Mouse (Mus musculus): Measurements from ENCODE around the gene Cyp8b1. TPM values are rescaled to one million over a fixed set of nuclear protein-coding genes. Genes with fewer than 3 reads are reported as not detected.

The Cyp8b1 gene
- polyA plus RNA-seq, 1 experiment = 0.14 TPM

DNA sequence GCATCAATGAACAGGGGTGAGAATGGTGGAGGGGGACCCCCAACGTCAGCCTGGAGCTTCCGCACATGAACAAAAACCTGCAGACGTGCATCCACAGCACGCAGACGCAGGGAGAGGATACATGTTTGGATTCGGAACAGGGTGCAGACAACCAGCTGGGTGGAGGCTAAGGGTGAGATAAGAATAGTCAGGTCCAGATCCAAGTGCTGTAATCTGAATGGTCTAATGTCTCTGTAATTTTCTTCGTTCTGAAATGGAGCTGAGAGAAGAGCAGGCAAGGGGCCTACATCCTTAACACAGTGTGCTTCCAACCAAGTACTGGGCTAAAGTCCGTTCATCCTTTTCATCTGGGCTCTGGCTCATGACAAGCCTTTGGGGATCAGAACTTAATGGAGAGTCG, 24.8 kb downstream of the Cyp8b1 start:
- no peak for DNase-seq (ENCODE audit: low spot score)

DNA sequence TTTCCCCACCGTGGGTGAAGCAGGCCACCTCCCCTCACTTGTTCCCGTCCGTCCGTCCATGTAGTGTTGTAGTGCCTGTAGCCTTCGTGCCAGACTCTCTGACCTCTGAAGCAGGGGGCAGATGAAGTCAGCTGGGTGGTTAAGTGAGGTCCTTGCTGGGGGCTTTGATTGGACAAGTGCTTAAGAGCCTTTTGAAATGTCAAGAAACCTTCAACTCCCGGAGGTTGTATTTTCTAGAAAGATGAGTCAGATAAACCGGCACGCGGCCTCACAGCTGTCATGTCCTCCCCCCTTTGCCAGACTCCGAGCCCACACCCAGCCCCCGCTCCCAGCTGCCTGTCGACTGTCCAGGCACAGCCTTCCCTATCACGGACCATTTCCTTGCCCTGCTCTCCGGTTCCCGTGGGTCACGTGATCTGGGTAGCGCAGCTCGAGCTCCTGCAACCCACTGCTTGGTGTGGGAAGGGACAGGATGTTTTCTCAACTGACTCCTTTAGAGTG, 25.6 kb downstream of the Cyp8b1 start:
- DNase-seq (ENCODE audit: low spot score) = peak; percentile 42

DNA sequence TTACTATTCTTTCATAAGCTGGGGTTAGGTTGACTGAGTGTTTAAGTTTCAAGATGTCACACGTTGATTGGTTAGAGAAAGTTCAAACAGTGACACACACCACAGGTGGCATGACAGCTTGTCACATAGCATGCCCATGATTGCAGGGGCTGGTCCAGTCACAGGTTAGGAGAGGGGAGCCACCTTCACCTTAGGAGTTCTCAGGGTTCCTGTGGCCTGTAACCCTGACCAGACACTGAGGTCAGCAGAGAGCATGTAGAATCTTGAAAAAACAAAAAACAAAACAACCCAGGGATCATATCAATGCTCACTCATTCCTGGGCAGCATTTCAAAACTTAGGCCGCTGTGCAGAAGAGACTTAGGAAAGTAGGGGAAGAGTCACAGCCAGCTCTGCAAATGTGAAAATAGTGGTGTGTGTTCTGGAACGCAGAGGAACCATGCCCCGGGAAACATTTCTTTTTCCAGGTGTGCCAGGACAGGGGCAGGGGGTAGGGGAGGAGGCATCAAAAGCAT, 26.1 kb downstream of the Cyp8b1 start:
- peak; percentile 28 for DNase-seq (ENCODE audit: low spot score)

DNA sequence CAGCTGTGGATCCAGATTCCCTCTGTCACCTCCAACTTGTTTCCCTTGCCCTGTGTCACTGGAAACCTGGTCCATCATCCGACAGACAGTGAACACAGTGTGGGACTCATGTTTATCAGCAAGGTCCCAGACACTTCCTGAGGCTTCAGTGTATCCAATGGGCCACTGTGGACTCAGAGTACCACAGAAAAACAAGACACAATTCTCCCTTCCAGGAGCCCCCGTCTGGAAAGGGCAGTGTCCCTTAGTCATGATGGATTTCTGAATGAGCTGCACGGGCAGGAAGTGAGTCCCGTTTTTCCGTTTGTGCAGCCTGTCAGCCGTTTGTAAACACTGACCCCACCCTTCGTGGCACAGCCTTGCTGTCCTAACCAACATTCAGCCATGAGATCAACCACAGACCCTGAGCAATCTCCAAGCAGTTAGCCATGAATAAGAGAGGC, 34.1 kb downstream of the Cyp8b1 start:
- DNase-seq (ENCODE audit: low spot score) = no peak

DNA sequence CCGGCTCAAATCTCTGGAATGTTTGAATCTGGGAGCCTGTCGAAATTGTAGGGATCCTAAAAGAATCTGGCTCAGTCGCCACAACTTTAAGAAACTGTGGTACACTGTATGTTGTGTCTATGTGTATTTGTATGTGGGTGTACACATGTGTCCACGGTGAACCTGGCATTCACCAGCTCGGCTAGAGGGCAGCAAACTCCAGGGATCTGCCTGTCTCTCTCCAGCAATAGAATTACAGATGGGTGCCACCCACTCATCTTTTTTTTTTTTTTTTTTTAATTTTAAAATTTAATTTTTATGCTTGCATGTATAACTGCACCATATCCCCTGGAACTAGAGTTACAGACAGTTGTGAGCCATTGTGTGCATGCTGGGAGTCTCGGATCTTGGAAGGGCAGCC, 34.8 kb downstream of the Cyp8b1 start:
- DNase-seq (ENCODE audit: low spot score) = no peak

DNA sequence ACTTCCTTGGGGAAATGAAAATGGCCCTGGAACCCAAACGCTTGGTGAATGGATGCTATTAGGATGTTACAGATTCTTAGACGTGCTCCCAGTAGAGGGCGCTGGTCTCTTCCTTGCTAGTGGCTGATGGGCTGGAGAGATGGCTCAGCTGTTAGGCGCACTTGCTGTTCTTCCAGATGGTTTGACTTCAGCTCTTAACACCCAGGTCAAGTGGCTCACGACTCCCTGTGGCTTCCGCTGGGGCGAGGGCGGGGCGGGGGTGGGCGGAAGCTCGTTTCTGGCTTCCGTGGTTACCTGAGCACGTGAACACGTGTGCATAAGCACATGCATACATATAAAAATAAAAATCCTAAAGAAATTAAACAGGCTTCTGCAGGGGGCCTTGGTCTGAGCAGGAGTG, 35.3 kb downstream of the Cyp8b1 start:
- no peak for DNase-seq (ENCODE audit: low spot score)

DNA sequence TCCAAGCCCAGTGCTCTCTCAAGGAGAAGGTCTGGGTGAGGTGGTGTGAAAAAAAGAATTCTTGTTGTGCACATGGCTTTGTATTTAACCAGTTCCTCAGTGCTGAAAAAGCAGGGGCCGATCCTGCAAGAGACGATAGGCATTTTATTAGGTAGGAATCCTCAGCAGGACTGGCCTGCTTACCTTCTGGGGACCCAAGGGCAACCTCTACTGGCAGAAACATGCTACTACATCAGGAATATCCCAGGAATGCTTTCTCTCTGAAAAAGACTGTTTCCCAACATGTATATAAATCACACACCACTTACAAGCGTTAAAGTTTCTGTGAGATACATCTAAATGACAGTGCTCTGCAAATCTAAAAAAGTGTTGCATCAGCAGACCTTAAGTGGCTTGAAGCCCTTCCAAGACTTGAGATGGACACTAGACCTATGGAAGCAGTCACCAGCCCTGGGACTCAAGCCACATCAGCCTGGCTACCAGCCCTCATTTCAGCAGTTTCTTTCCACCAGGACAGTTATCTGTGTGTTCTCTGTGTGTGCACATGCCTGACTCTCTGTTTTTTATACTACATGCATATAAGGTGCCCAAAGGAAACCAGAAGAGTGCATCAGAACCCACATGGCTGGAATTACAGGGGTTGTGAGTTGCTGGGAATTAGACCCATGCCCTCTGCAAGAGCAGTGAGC, 38.9 kb downstream of the Cyp8b1 start:
- no peak for DNase-seq (ENCODE audit: low spot score)

DNA sequence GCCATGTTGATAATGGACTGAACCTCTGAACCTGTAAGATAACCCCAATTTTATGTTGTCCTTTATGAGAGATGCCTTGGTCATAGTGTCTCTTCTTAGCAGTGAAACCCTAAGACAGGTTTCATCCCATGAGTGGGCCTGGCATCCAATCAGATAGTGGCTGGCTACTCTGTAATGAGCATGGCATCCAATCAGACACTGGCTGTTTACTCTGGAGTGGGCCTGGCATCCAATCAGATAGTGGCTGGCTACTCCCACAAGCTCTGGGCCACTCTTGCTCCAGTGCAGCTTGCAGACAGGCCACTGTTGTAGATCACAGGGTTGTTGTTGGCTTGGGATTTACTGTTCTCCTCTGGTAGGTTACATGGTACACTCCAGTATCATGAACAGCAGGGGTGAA, 42.5 kb downstream of the Cyp8b1 start:
- no peak for DNase-seq (ENCODE audit: low spot score)

DNA sequence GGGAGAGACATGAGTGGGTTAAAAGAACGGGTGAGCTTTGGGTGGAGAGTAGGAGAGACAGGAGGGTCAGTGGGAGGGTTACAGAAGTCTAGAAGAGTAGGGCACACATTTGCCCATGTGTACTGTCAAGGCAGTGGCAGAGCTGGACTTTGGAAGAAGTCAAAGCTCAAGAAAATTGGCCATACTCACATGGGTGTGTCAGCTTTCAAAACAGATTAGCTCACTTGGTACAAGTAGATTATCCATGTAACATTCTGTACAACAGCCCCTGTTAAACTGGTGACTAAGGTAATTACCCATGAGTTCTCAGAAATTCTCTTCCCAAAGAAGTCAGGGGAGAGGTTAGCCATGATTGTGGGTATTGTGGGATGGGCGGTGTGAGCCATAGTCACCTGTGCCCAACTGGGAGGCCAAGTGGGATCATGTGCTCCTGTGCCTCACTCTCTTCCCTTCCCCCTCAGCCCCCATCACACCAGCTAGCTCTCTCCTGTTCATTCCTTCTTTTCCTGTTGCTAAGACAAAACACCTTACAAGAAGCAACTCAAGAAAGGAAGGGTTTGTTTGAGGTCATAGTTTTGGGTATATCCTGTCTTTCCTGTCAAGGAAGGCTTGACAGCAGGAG, 43.9 kb downstream of the Cyp8b1 start:
- DNase-seq (ENCODE audit: low spot score) = no peak

DNA sequence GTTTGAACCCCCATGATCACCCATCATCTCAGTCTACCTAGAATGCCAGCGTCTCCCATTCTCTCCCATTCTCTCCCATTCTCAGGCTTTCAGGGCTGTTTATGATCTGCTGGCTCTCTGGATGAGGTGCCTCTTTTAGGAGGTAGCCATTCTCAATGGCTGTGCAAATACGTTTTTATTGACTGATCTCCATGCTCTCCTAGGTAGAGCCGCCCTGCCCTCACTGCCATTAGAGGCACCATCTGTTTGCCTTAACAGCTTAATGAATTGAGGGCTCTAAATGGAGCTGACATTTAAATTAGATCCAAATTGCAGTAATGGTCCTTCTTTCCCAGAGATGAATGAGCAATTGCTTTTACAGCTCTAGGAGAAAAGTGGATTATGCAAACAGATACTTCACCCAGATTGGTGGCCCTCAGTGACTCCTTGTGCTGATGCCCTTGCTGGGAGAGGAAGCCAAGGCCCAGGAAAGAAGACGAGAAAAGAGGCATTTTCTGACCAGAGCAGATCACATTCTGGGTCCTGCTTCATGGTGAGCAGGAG, 46.1 kb downstream of the Cyp8b1 start:
- no peak for DNase-seq (ENCODE audit: low spot score)

DNA sequence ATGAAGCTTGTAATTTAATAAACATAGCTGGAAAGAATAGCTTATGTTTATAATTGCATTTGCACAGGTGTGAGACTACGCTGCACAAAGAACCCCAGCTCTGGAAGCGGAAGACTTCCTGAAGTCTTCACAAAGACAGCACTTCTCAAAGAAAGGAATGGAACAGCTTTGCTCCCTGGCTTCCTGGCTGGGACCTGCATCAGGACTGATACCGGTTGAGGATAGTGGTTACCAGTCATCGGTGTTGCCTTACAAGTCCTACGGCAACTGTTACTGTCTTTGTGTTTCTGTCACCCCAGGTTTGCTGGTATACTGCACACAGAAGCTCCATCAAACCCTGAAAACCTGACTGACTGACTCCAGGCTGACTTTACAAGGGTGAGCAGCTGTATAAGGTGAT, 46.7 kb downstream of the Cyp8b1 start:
- no peak for DNase-seq (ENCODE audit: low spot score)

DNA sequence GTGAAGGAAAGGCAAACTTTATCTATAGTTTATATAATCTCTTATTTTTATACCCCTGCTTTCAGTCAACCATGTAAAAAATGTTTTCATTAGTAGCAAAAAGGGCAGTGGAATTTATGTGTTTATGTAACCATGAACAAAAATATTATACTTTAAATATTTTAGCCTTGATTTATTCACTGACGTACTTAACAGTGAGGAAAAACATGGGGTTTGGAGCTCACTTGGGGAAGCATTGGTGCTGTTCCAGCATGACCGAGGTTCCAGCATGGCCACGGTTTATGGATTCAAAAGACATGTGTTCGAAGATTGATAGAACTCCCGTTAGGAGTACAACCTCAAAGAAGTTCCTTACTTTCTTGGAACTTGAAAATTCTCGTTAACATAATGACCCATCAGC, 47.9 kb downstream of the Cyp8b1 start:
- no peak for DNase-seq (ENCODE audit: low spot score)

DNA sequence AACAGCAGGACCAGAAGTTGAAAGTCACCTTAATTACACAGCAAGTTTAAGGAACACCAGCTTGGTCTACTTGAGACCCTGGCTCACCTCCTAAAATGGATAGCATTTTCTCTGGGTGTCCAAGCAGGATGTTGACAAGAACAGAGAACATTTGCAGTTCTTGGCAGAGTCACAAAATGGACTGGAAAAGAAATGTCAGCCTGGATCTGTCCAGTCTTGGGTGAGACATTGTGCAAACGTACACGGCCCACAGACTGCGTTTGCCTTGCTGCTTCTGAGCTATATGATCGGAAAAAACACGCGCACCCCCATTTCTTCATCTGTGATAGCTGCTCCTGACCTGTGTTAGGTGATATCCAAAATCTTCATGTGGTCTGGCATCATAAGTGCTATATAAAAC, 48.5 kb downstream of the Cyp8b1 start:
- no peak for DNase-seq (ENCODE audit: low spot score)

DNA sequence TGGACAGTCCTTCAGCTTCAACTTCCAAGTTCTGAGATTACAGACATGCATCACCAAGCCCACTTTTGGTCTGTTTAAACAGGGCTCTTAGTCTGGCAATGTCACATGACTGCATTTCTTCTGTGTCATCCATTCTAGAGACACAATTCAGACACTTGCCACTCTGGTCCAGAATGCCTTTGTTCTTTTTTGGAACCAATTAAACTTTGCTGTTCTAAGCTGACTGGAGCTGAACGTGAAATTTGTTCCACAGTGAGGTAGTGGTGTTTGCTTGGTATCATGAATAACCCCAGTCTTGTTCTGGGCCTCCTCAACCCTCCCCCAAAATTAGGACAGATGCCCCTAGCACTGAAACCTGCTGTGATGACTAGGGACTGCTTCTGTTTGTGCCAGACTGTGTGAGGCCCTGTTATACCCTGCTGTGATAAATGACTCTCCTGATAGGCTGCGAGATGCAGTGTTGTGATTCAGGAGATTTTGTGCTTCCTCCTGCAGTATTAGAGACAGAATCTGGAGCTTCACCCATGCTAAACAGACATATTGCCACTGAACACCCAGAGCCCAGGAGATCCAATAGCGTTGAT, 50.6 kb downstream of the Cyp8b1 start:
- no peak for DNase-seq (ENCODE audit: low spot score)

DNA sequence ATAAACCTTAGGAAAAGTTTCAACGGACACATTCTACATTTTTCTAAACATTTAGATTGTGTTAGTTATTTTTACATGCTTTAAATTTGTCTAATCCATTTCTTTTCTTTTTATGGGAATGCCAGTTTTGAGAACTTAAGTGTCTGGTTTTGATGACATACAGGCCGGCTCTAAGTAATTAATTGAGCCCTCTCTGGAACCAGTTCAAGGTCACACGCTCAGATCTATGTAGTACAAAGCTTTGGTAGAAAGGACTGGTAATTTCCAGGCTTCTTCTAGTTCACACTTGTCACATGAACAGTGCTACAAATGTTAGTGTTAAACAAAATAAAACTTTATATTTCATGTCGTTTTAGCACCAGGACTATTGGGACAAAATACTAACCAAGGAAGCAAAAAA, 51.3 kb downstream of the Cyp8b1 start:
- no peak for DNase-seq (ENCODE audit: low spot score)

Other genes starting within 250 kb of the Cyp8b1 start
- gene Sec22c, start 210.8 kb downstream of the Cyp8b1 start, polyA plus RNA-seq (2012; rRNA removed) = 4.3 and 5.0 TPM in 2 replicates
- 44.2 and 46.8 TPM in 2 replicates for gene Ss18l2, start 206.0 kb downstream of the Cyp8b1 start, polyA plus RNA-seq (2012; rRNA removed)
- 89.1 and 120 TPM in 2 replicates for gene Nktr, start 197.1 kb downstream of the Cyp8b1 start, polyA plus RNA-seq (2012; rRNA removed)
- 55.2 and 76.1 TPM in 2 replicates for gene Zfp651, start 157.0 kb downstream of the Cyp8b1 start, polyA plus RNA-seq (2012; rRNA removed)
- gene Klhl40, start 138.7 kb downstream of the Cyp8b1 start, polyA plus RNA-seq (2012; rRNA removed) = 0.07 and 0.10 TPM in 2 replicates
- gene Hhatl, start 123.8 kb downstream of the Cyp8b1 start, polyA plus RNA-seq (2012; rRNA removed) = 1.9 and 3.0 TPM in 2 replicates
- 0.62 and 1.3 TPM in 2 replicates for gene Ccdc13, start 76.8 kb downstream of the Cyp8b1 start, polyA plus RNA-seq (2012; rRNA removed)
- 55.1 and 55.2 TPM in 2 replicates for gene Higd1a, start 57.9 kb downstream of the Cyp8b1 start, polyA plus RNA-seq (2012; rRNA removed)
- 5.0 and 8.7 TPM in 2 replicates for gene Ackr2, start 17.9 kb downstream of the Cyp8b1 start, polyA plus RNA-seq (2012; rRNA removed)
- gene Fam198a, start 34.7 kb upstream of the Cyp8b1 start, polyA plus RNA-seq (2012; rRNA removed) = 6.7 and 7.3 TPM in 2 replicates
- 15.7 and 16.7 TPM in 2 replicates for gene Pomgnt2, start 80.8 kb upstream of the Cyp8b1 start, polyA plus RNA-seq (2012; rRNA removed)
- gene Snrk, start 201.0 kb upstream of the Cyp8b1 start, polyA plus RNA-seq (2012; rRNA removed) = 60.3 and 72.1 TPM in 2 replicates